Mouse (Mus musculus) forebrain, embryonic 12.5 days (tissue): ENCODE measurements around the gene Phf5a. TPM values are rescaled to one million over a fixed set of nuclear protein-coding genes. Genes with fewer than 3 reads are reported as not detected.

ENCODE experiments used
- ATAC-seq: fragments of 200-750 bp; cut with Nextera tagmentation; 2 replicates; pipeline ENCODE4 v1.8.0; 2017; ENCODE audit warnings: moderate TSS enrichment; ENCODE audit not compliant: low FRiP score
- H3K27ac ChIP-seq: fragments of 300-500 bp; sonication (generic); 2 replicates; pipeline ENCODE4 v1.5.1; 2016; ENCODE audit warnings: mild to moderate bottlenecking
- H3K27me3 ChIP-seq: fragments of 300-500 bp; sonication (generic); 2 replicates; pipeline ENCODE4 v1.6.1; 2016; ENCODE audit warnings: mild to moderate bottlenecking
- H3K36me3 ChIP-seq: fragments of 300-500 bp; sonication (generic); replicated peaks from 2 replicates; pipeline ENCODE4 v1.6.1; 2016; ENCODE audit warnings: mild to moderate bottlenecking
- H3K4me1 ChIP-seq: fragments of 300-500 bp; sonication (generic); 2 replicates; pipeline ENCODE4 v1.6.1; 2016
- H3K4me2 ChIP-seq: fragments of 300-500 bp; sonication (generic); 2 replicates; pipeline ENCODE4 v1.6.1; 2016; ENCODE audit warnings: mild to moderate bottlenecking, moderate library complexity
- H3K4me3 ChIP-seq: fragments of 300-500 bp; sonication (generic); replicated peaks from 2 replicates; pipeline ENCODE4 v1.5.1; 2016; ENCODE audit warnings: mild to moderate bottlenecking
- H3K9ac ChIP-seq: fragments of 300-500 bp; sonication (generic); 2 replicates; pipeline ENCODE4 v1.6.1; 2016; ENCODE audit warnings: mild to moderate bottlenecking
- H3K9me3 ChIP-seq: fragments of 300-500 bp; sonication (generic); 2 replicates; pipeline ENCODE4 v1.6.1; 2016
- WGBS: fragments of 180-500 bp; shearing (Covaris S2); methylation state at CpG from one replicate; pipeline ENCODE4 v1.1.7; 2016; 5-methylcytosine and 5-hydroxymethylcytosine counted together
- polyA plus RNA-seq: library from polyadenylated mRNA; unstranded; fragments of >200 nt; fragmentation: Nextera tagmentation; extraction: Ambion mirVana; gene quantifications from 2 replicates; pipeline ENCODE4 v1.2.1, GENCODE M21; 2016

Gene Phf5a
- polyA plus RNA-seq, 1 experiment from 2014 or later = 140 TPM

GRCm38 (mm10) chr15:81898751-81899150 lies 27.0 kb upstream of the Phf5a start:
- ATAC-seq = no peak
- WGBS = 90% methylated on average over 2 of the region's 2 CpGs

GRCm38 (mm10) chr15:81897607-81898285 lies 26.0 kb upstream of the Phf5a start:
- H3K36me3 ChIP-seq = peaks cover 72% of the 10 kb centered on the region
- no peak overlapping the region for H3K9ac ChIP-seq
- H3K4me3 ChIP-seq = no peak overlapping the region
- WGBS = 94% methylated on average over 5 of the region's 5 CpGs
- ATAC-seq = no peak
- H3K27me3 ChIP-seq = no peaks in the 10 kb centered on the region
- no peaks in the 10 kb centered on the region for H3K9me3 ChIP-seq
- H3K4me1 ChIP-seq = no peaks in the 10 kb centered on the region
- H3K4me2 ChIP-seq = no peak overlapping the region
- H3K27ac ChIP-seq = no peak overlapping the region

More at GRCm38 (mm10) chr15:81898751-81899150, 27.0 kb upstream of the Phf5a start:
- Histone ChIP-seq H3K9me3 (no peaks in the 10 kb centered on the region), H3K4me2 (no peak overlapping the region), H3K4me1 (no peaks in the 10 kb centered on the region), H3K27me3 (no peaks in the 10 kb centered on the region), H3K36me3 (peaks cover 76% of the 10 kb centered on the region), H3K4me3 (no peak overlapping the region), H3K27ac (no peak overlapping the region), H3K9ac (no peak overlapping the region)

GRCm38 (mm10) chr15:81896407-81896806 lies 24.7 kb upstream of the Phf5a start:
- Histone ChIP-seq H3K36me3 (peaks cover 73% of the 10 kb centered on the region), H3K9me3 (no peaks in the 10 kb centered on the region), H3K9ac (no peak overlapping the region), H3K27me3 (no peaks in the 10 kb centered on the region), H3K4me3 (no peak overlapping the region), H3K4me1 (no peaks in the 10 kb centered on the region), H3K4me2 (no peak overlapping the region), H3K27ac (no peak overlapping the region)
- 87% methylated on average over 2 of the region's 2 CpGs for WGBS
- no peak for ATAC-seq

DNA sequence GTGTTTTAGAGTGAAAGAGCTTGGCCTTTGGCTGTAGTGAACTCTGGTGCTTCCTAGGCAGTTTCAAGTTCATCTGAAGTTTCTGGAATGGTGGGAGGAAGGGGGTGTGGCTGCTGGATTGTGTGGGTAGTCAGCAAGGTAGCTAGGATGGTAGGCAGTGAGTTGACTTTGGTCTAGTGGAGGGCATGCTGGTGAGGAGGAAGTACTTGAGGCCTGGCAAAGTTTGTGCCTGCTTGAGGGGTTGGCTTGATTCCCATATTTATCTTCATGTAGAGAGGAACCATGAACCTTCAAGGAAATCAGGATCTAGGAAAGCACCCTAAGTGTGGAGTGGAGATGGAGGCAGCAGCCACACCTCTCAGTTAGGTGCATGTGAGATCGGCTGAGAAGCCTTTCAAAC lies 22.3 kb upstream of the Phf5a start:
- no peak overlapping the region for H3K4me2 ChIP-seq
- no peak overlapping the region for H3K4me3 ChIP-seq
- no peak for ATAC-seq
- no peaks in the 10 kb centered on the region for H3K27me3 ChIP-seq
- H3K9me3 ChIP-seq = no peaks in the 10 kb centered on the region
- H3K27ac ChIP-seq = no peak overlapping the region
- no peaks in the 10 kb centered on the region for H3K4me1 ChIP-seq
- 94% methylated on average over 1 of the region's 1 CpGs for WGBS
- H3K36me3 ChIP-seq = peaks cover 76% of the 10 kb centered on the region
- H3K9ac ChIP-seq = no peak overlapping the region

GRCm38 (mm10) chr15:81891822-81892580 lies 20.3 kb upstream of the Phf5a start:
- 94% methylated on average over 8 of the region's 8 CpGs for WGBS
- H3K27me3 ChIP-seq = no peaks in the 10 kb centered on the region

DNA sequence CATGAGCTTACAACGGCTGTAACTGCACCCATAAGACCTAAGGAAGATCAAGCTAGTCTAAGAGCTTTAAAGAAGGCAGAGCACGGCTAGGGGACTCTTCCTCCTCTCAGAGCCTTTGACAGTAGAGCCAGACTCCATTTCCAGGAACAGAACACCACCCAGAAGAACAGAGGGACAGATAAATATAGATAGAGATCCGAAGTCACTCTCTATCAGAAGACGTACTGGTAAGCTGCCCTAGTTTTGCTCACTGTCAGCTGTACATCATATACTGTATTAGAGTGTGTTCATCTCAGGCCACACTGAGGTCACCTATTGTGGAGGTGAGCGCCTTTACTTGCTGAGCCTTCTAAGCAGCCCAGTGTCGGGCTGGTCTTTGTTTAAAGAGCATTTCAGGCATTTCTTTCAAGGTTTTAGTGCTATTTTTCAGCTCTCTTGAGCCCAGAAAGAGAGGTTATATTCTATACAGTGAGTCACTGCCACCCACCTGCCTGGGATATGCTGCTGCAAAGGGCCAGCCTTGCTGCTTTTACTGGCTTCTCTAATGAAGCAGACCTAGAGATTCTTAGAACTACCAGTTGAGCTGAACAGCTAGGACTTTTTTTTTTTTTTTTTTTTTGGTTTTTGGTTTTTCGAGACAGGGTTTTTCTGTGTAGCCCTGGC lies 19.6 kb upstream of the Phf5a start:
- no peak for ATAC-seq
- no peak overlapping the region for H3K4me2 ChIP-seq
- H3K4me1 ChIP-seq = no peaks in the 10 kb centered on the region
- peaks cover 69% of the 10 kb centered on the region for H3K36me3 ChIP-seq
- H3K9ac ChIP-seq = no peak overlapping the region
- H3K27ac ChIP-seq = no peak overlapping the region
- no peaks in the 10 kb centered on the region for H3K9me3 ChIP-seq
- WGBS = 92% methylated on average over 7 of the region's 7 CpGs
- no peaks in the 10 kb centered on the region for H3K27me3 ChIP-seq
- H3K4me3 ChIP-seq = no peak overlapping the region

More at GRCm38 (mm10) chr15:81891822-81892580, 20.3 kb upstream of the Phf5a start:
- ATAC-seq = no peak
- H3K9me3 ChIP-seq = no peaks in the 10 kb centered on the region
- no peak overlapping the region for H3K4me2 ChIP-seq
- H3K4me1 ChIP-seq = no peaks in the 10 kb centered on the region
- no peak overlapping the region for H3K9ac ChIP-seq
- H3K27ac ChIP-seq = no peak overlapping the region
- peaks cover 76% of the 10 kb centered on the region for H3K36me3 ChIP-seq
- H3K4me3 ChIP-seq = no peak overlapping the region

- no peak overlapping the region for H3K9ac ChIP-seq
- H3K36me3 ChIP-seq = peaks cover 59% of the 10 kb centered on the region
- ATAC-seq = no peak
Measured at GRCm38 (mm10) chr15:81889175-81889574, 17.5 kb upstream of the Phf5a start.

DNA sequence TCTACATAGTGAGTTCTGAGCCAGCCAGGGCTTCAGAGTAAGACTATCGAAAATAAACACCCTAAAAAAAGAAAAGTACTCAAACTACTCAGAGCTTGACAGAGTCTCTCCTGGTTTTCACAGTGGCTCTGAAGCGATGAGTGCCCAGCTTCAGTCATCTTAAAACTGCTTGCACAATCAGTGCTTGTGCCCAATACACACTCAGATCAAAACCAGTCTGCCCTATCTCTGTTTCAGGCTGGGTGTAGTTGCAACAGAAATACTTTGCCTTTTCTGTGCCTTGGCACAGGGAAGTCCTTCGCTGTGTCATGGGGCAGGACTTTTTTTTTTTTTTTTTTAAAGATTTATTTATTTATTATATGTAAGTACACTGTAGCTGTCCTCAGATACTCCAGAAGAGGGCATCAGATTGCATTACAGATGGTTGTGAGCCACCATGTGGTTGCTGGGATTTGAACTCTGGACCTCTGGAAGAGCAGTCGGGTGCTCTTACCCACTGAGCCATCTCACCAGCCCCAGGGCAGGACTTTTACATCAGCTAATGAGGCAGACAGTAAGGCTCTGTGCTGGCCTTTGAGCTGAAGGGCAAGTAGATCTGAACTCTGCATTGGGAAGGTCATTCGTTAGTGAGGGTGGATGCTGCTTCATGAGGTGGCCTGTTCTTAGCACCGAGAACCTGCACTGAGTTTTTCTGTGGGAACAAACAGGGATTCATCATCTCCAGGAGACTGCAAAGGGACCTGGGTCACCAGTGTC lies 15.3 kb upstream of the Phf5a start:
- peaks cover 45% of the 10 kb centered on the region for H3K36me3 ChIP-seq
- no peak overlapping the region for H3K4me2 ChIP-seq
- H3K9ac ChIP-seq = no peak overlapping the region
- no peaks in the 10 kb centered on the region for H3K9me3 ChIP-seq
- ATAC-seq = no peak
- H3K4me3 ChIP-seq = no peak overlapping the region
- WGBS = 90% methylated on average over 6 of the region's 6 CpGs
- no peak overlapping the region for H3K27ac ChIP-seq
- H3K4me1 ChIP-seq = no peaks in the 10 kb centered on the region
- no peaks in the 10 kb centered on the region for H3K27me3 ChIP-seq

More at GRCm38 (mm10) chr15:81889175-81889574, 17.5 kb upstream of the Phf5a start:
- no peak overlapping the region for H3K4me2 ChIP-seq
- WGBS = 94% methylated on average over 7 of the region's 7 CpGs
- no peaks in the 10 kb centered on the region for H3K27me3 ChIP-seq
- H3K4me3 ChIP-seq = no peak overlapping the region
- H3K27ac ChIP-seq = no peak overlapping the region
- no peaks in the 10 kb centered on the region for H3K4me1 ChIP-seq
- no peaks in the 10 kb centered on the region for H3K9me3 ChIP-seq

DNA sequence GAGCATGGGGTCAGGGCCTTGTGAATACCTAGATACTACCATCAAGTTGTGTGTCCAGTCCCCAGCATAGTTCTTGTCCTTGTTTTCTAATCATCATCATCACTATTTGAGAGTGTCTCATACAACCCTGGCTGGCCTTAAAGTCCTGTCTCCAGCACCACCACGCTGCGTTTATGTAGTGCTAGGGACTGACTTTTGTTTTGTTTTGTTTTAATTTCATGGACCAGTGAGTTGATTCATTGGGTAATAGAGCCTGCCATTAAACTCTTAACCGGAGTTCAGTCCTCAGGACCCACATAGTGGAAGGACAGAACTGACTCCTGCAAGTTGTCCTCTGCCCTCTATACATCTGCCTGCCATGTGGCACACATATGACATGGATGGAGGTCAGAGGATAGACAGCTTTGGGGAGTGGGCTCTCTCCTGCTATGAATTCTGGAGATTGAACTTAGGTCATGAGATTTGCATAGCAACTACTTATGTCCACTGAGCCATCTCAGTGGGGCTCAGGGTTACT lies 13.8 kb upstream of the Phf5a start:
- no peak overlapping the region for H3K27ac ChIP-seq
- no peak overlapping the region for H3K4me3 ChIP-seq
- H3K4me1 ChIP-seq = peaks cover 7% of the 10 kb centered on the region
- no peaks in the 10 kb centered on the region for H3K9me3 ChIP-seq
- peaks cover 33% of the 10 kb centered on the region for H3K36me3 ChIP-seq
- no peak for ATAC-seq
- H3K4me2 ChIP-seq = no peak overlapping the region
- WGBS = 77% methylated on average over 3 of the region's 3 CpGs
- H3K9ac ChIP-seq = no peak overlapping the region
- no peaks in the 10 kb centered on the region for H3K27me3 ChIP-seq

GRCm38 (mm10) chr15:81882348-81882747 lies 10.6 kb upstream of the Phf5a start:
- H3K4me3 ChIP-seq = no peak overlapping the region
- WGBS = 93% methylated on average over 3 of the region's 3 CpGs
- H3K4me1 ChIP-seq = peaks cover 27% of the 10 kb centered on the region
- no peaks in the 10 kb centered on the region for H3K27me3 ChIP-seq
- H3K4me2 ChIP-seq = no peak overlapping the region
- no peak overlapping the region for H3K9ac ChIP-seq
- peaks cover 6% of the 10 kb centered on the region; the same call in 1 of the 2 replicates for H3K36me3 ChIP-seq
- no peak for ATAC-seq
- H3K27ac ChIP-seq = no peak overlapping the region
- no peaks in the 10 kb centered on the region for H3K9me3 ChIP-seq

DNA sequence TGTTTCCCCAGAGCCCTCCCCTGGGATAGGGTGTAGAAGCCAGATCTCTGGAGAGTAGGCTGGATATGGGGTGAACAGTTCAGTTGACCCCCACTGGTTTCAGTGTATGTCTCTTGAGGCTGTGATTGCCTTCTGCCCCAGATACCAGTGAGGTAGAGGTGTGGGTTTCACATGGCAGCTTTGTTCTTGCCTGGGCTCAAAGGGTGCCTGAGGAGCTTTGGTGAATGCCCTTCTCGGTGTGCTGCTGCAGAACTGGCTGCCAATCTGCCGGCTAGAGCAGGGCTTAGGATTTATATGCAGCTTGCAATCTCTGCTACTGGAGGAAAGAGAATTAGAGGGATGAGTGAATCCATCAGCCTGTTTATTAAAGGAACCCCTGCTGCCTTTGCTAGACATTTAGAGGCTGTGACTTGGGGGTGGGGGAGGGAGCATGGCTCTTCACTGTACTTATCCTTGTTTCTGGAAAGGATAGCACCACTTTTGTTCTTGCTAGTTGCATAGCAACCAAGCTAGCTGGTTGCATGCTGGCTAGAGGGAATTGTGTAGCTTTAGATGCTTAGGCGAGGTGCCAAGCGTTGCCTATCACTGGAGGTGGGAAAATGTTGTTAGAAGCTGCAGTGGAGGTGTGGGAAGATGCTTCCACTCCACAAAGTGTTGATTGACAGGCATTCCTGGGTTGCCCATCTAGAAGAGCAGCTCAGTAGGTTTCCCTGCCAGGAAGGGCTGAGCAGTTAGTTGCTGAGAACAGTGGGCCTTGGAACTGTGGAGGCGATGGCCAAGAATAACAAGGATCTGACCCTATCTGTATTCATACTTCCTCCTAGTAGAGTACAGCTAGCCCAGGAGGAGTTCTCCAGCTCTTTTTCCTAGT lies 8.1 kb upstream of the Phf5a start:
- 47% methylated on average over 5 of the region's 5 CpGs for WGBS

More for the DNA sequence above, 8.1 kb upstream of the Phf5a start:
- peak; percentile 58; the same call in 1 of the 2 replicates for ATAC-seq
- H3K4me3 ChIP-seq = 0 out of 2 replicates have a peak overlapping the region, but pooled peaks have one; percentile 4
- peak overlapping the region; percentile 36; the same call in 1 of the 2 replicates for H3K9ac ChIP-seq
- H3K27me3 ChIP-seq = no peaks in the 10 kb centered on the region
- peaks cover 27% of the 10 kb centered on the region for H3K4me1 ChIP-seq
- no peaks in the 10 kb centered on the region for H3K9me3 ChIP-seq
- H3K4me2 ChIP-seq = peak overlapping the region; percentile 35
- peak overlapping the region; percentile 95 for H3K27ac ChIP-seq
- 0 out of 2 replicates have a peak, but pooled peaks cover 5% of the 10 kb centered on the region for H3K36me3 ChIP-seq
